Comparison of ENCODE assay signal across 8 mouse cellular contexts in genomic region chr11:83302526-83303251, GRCm38 (mm10). TPM values are rescaled to one million over a fixed set of nuclear protein-coding genes. Genes with fewer than 3 reads are reported as not detected.
DNase-seq lines count a peak whose midpoint lies in the region; ATAC-seq and TF ChIP-seq lines count a peak whose summit lies in the region.

TSS of gene Pex12 (minus strand) at chr11:83302586.

- TF ChIP-seq POLR2A in testis, adult 2 months (IDR thresholded peaks at IDR 0.05; ENCODE audit: control insufficient read depth, low read depth, low read length), result peak; percentile 98

- TF ChIP-seq EP300 in heart, postnatal 0 days (IDR thresholded peaks at IDR 0.05; ENCODE audit: low read depth), result peak; percentile 41; the same call in 1 of the 2 replicates

- H3K4me3 ChIP-seq in E14TG2a.4 (replicated peaks; ENCODE audit: low read length), result peak within 1 kb of the TSS; percentile 98
- peak within 1 kb of the TSS; percentile 88 for H3K4me3 ChIP-seq in forebrain, embryonic 12.5 days (replicated peaks)
- peak within 1 kb of the TSS; percentile 77 for H3K4me3 ChIP-seq in heart, postnatal 0 days (ENCODE audit: low read depth, low read length)
- peak within 1 kb of the TSS; percentile 96 for H3K4me3 ChIP-seq in liver, embryonic 16.5 days (ENCODE audit: low read depth, low read length)
- H3K4me3 ChIP-seq in neural tube, embryonic 13.5 days, result peak within 1 kb of the TSS; percentile 91
- peak within 1 kb of the TSS; percentile 95 for H3K4me3 ChIP-seq in testis, adult 2 months (ENCODE audit: control insufficient read depth, low read depth, low read length)

- under 1% methylated on average over 51 of the region's 51 CpGs for WGBS in forebrain, embryonic 12.5 days
- 0% methylated on average over 51 of the region's 51 CpGs for WGBS in heart, postnatal 0 days
- WGBS in liver, embryonic 16.5 days (ENCODE audit: insufficient replicate concordance), result under 1% methylated on average over 51 of the region's 51 CpGs
- WGBS in neural tube, embryonic 13.5 days, result under 1% methylated on average over 51 of the region's 51 CpGs

- H3K36me3 ChIP-seq in E14TG2a.4 (ENCODE audit: insufficient read depth, low read length), result peaks cover 10% of the 10 kb centered on the region; the same call in 1 of the 2 replicates
- no peaks in the 10 kb centered on the region for H3K36me3 ChIP-seq in forebrain, embryonic 12.5 days (replicated peaks)
- H3K36me3 ChIP-seq in heart, postnatal 0 days (replicated peaks; ENCODE audit: control insufficient read depth, insufficient read depth, low read length), result no peaks in the 10 kb centered on the region
- no peaks in the 10 kb centered on the region for H3K36me3 ChIP-seq in liver, embryonic 16.5 days (ENCODE audit: control insufficient read depth, insufficient read depth)
- H3K36me3 ChIP-seq in neural tube, embryonic 13.5 days, result no peaks in the 10 kb centered on the region
- no peaks in the 10 kb centered on the region for H3K36me3 ChIP-seq in testis, adult 2 months (ENCODE audit: control insufficient read depth, insufficient read depth, low read length)

- H3K4me1 ChIP-seq in E14TG2a.4 (replicated peaks; ENCODE audit: low read depth, low read length), result peaks cover 39% of the 10 kb centered on the region
- peaks cover 32% of the 10 kb centered on the region for H3K4me1 ChIP-seq in forebrain, embryonic 12.5 days
- H3K4me1 ChIP-seq in heart, postnatal 0 days (ENCODE audit: control insufficient read depth, insufficient read depth), result peaks cover 29% of the 10 kb centered on the region
- H3K4me1 ChIP-seq in liver, embryonic 16.5 days (ENCODE audit: control insufficient read depth, low read depth, low read length), result peaks cover 30% of the 10 kb centered on the region
- H3K4me1 ChIP-seq in neural tube, embryonic 13.5 days (replicated peaks), result peaks cover 56% of the 10 kb centered on the region
- H3K4me1 ChIP-seq in testis, adult 2 months (ENCODE audit: control insufficient read depth, insufficient read depth, low read length), result peaks cover 5% of the 10 kb centered on the region; the same call in 1 of the 2 replicates

- no peak for TF ChIP-seq CTCF in E14TG2a.4 (conservative IDR thresholded peaks at IDR 0.05; ENCODE audit: low read length)
- TF ChIP-seq CTCF in heart, postnatal 0 days (IDR thresholded peaks at IDR 0.05; ENCODE audit: low read depth), result no peak; the same call in 1 of the 2 replicates
- no peak for TF ChIP-seq CTCF in testis, adult 2 months (IDR thresholded peaks at IDR 0.05; ENCODE audit: control insufficient read depth, insufficient read depth, insufficient replicate concordance, low read depth, low read length)

- peak within 1 kb of the TSS; percentile 91 for H3K9ac ChIP-seq in forebrain, embryonic 12.5 days
- peak within 1 kb of the TSS; percentile 91 for H3K9ac ChIP-seq in heart, postnatal 0 days (replicated peaks; ENCODE audit: low read depth, low read length)
- H3K9ac ChIP-seq in liver, embryonic 16.5 days (ENCODE audit: low read depth, low read length), result peak within 1 kb of the TSS; percentile 99
- peak within 1 kb of the TSS; percentile 97 for H3K9ac ChIP-seq in neural tube, embryonic 13.5 days

- peak within 1 kb of the TSS; percentile 95 for H3K27ac ChIP-seq in forebrain, embryonic 12.5 days
- peak within 1 kb of the TSS; percentile 92 for H3K27ac ChIP-seq in heart, postnatal 0 days (ENCODE audit: low read depth)
- H3K27ac ChIP-seq in liver, embryonic 16.5 days (ENCODE audit: low read length), result peak within 1 kb of the TSS; percentile 98
- peak within 1 kb of the TSS; percentile 97 for H3K27ac ChIP-seq in neural tube, embryonic 13.5 days (replicated peaks)
- H3K27ac ChIP-seq in testis, adult 2 months (ENCODE audit: control insufficient read depth, insufficient read depth, low read depth, low read length), result peak within 1 kb of the TSS; percentile 97

- no peaks in the 10 kb centered on the region for H3K9me3 ChIP-seq in E14TG2a.4 (ENCODE audit: low read length)
- H3K9me3 ChIP-seq in forebrain, embryonic 12.5 days, result no peaks in the 10 kb centered on the region
- H3K9me3 ChIP-seq in heart, postnatal 0 days (replicated peaks; ENCODE audit: control insufficient read depth, low read length), result no peaks in the 10 kb centered on the region
- H3K9me3 ChIP-seq in liver, embryonic 16.5 days (replicated peaks; ENCODE audit: control insufficient read depth, low read length), result no peaks in the 10 kb centered on the region
- H3K9me3 ChIP-seq in neural tube, embryonic 13.5 days, result no peaks in the 10 kb centered on the region

- DNase-seq in c-Kit-positive CD71-positive TER-119-positive erythroid progenitor cells, embryonic 14.5 days (ENCODE audit: low spot score), result peak; percentile 96
- peak; percentile 95 for DNase-seq in heart, postnatal 0 days (ENCODE audit: low spot score)
- DNase-seq in kidney, postnatal 4 days, result peak; percentile 98

- H3K4me2 ChIP-seq in forebrain, embryonic 12.5 days, result peak within 1 kb of the TSS; percentile 72
- peak within 1 kb of the TSS; percentile 74 for H3K4me2 ChIP-seq in heart, postnatal 0 days (ENCODE audit: low read depth, low read length)
- H3K4me2 ChIP-seq in liver, embryonic 16.5 days (ENCODE audit: low read depth, low read length), result peak within 1 kb of the TSS; percentile 91
- peak within 1 kb of the TSS; percentile 63 for H3K4me2 ChIP-seq in neural tube, embryonic 13.5 days

- no peaks in the 10 kb centered on the region for H3K27me3 ChIP-seq in E14TG2a.4 (ENCODE audit: insufficient read depth, low read length)
- no peaks in the 10 kb centered on the region for H3K27me3 ChIP-seq in forebrain, embryonic 12.5 days
- no peaks in the 10 kb centered on the region for H3K27me3 ChIP-seq in heart, postnatal 0 days (ENCODE audit: control insufficient read depth, insufficient read depth, low read length)
- H3K27me3 ChIP-seq in liver, embryonic 16.5 days (ENCODE audit: control insufficient read depth, insufficient read depth, low read depth, low read length), result no peaks in the 10 kb centered on the region
- no peaks in the 10 kb centered on the region for H3K27me3 ChIP-seq in neural tube, embryonic 13.5 days
- H3K27me3 ChIP-seq in testis, adult 2 months (ENCODE audit: control insufficient read depth, insufficient read depth, low read length), result no peaks in the 10 kb centered on the region

- ATAC-seq in forebrain, embryonic 12.5 days (ENCODE audit: low FRiP score), result peak; percentile 80
- ATAC-seq in heart, postnatal 0 days (ENCODE audit: insufficient read depth, low read depth), result peak; percentile 73
- peak; percentile 68 for ATAC-seq in liver, embryonic 16.5 days (ENCODE audit: low read depth)
- ATAC-seq in neural tube, embryonic 13.5 days (ENCODE audit: low read depth), result peak; percentile 78

RNA-seq across cellular contexts. Expression of gene Pex12, which starts in this region (rescaled TPM):
- 15.4 and 18.5 TPM in 2 replicates for polyA plus RNA-seq in forebrain, embryonic 12.5 days (2016; fragmentation: Nextera tagmentation; extraction: Ambion mirVana)
- total RNA-seq in heart, postnatal 0 days (2014; rRNA removed; ENCODE audit: low replicate concordance), result 2.6 and 3.6 TPM in 2 replicates
- 8.3 and 9.3 TPM in 2 replicates for polyA plus RNA-seq in heart, postnatal 0 days (2015; fragmentation: Nextera tagmentation; extraction: Ambion mirVana)
- 5.6 and 6.2 TPM in 2 replicates for polyA plus RNA-seq in liver, embryonic 16.5 days (2015; fragmentation: Nextera tagmentation; extraction: Ambion mirVana)
- 19.8 and 21.3 TPM in 2 replicates for polyA plus RNA-seq in neural tube, embryonic 13.5 days (2015; fragmentation: Nextera tagmentation; extraction: Ambion mirVana)
- polyA plus RNA-seq in testis, adult 2 months (2012; rRNA removed), result 27.8 and 32.1 TPM in 2 replicates

Comparison
In these comparisons a context has a peak if more than half of its experiments do, and no peak if none do; other contexts are left out.
1. Peak in every context shown above with its lines: DNase-seq, ATAC-seq, H3K4me3 ChIP-seq and H3K27ac ChIP-seq.